Mouse (Mus musculus): ENCODE results near the gene Card9.
A peak's percentile ranks its signal among the peaks of the same experiment; 100 is the strongest.

- TF ChIP-seq POLR2A (IDR thresholded peaks at IDR 0.05; ENCODE audit: borderline replicate concordance, extremely low read depth, low read depth, low read length) (peak; percentile 76; the same call in 1 of the 2 replicates), CTCF (IDR thresholded peaks at IDR 0.05; ENCODE audit: insufficient read depth, low read length) (no peak)
These were observed 28.5 kb upstream of the Card9 start, which contains the start of the genes Entr1 and Pmpca for GRCm38 (mm10) chr2:26389154-26389690.

Measured in lung, adult 2 months (tissue).